Mouse (Mus musculus) embryonic facial prominence, embryonic 10.5 days (tissue): ENCODE data around the gene Rnase1. TPM values are rescaled to one million over a fixed set of nuclear protein-coding genes. Genes with fewer than 3 reads are reported as not detected.

ENCODE experiments used
- DNase-seq: peaks from one replicate; pipeline ENCODE4 v3.0.0-alpha.2; 2017; ENCODE audit warnings: low spot score
- H3K27ac ChIP-seq: fragments of 300-500 bp; sonication (generic); replicated peaks from 2 replicates; pipeline ENCODE4 v1.5.1; 2016; ENCODE audit warnings: mild to moderate bottlenecking
- H3K27me3 ChIP-seq: fragments of 300-500 bp; sonication (generic); replicated peaks from 2 replicates; pipeline ENCODE4 v1.6.1; 2016; ENCODE audit warnings: low read depth, mild to moderate bottlenecking; ENCODE audit not compliant: poor library complexity, severe bottlenecking
- H3K36me3 ChIP-seq: fragments of 300-500 bp; sonication (generic); replicated peaks from 2 replicates; pipeline ENCODE4 v1.6.1; 2016; ENCODE audit warnings: mild to moderate bottlenecking, moderate library complexity
- H3K4me1 ChIP-seq: fragments of 300-500 bp; sonication (generic); 2 replicates; pipeline ENCODE4 v1.6.1; 2016
- H3K4me3 ChIP-seq: fragments of 300-500 bp; sonication (generic); 2 replicates; pipeline ENCODE4 v1.5.1; 2016; ENCODE audit warnings: mild to moderate bottlenecking, moderate library complexity
- H3K9me3 ChIP-seq: fragments of 300-500 bp; sonication (generic); 2 replicates; pipeline ENCODE4 v1.6.1; 2016; ENCODE audit warnings: mild to moderate bottlenecking
- WGBS: fragments of 180-500 bp; shearing (Covaris S2); methylation state at CpG from one replicate; pipeline ENCODE4 v1.1.7; 2016; 5-methylcytosine and 5-hydroxymethylcytosine counted together
- polyA plus RNA-seq: library from polyadenylated mRNA; unstranded; fragments of >200 nt; fragmentation: Nextera tagmentation; extraction: Ambion mirVana; gene quantifications from 2 replicates; pipeline ENCODE4 v1.2.1, GENCODE M21; 2016

Rnase1 gene
- polyA plus RNA-seq, 1 experiment from 2014 or later = not detected

DNA sequence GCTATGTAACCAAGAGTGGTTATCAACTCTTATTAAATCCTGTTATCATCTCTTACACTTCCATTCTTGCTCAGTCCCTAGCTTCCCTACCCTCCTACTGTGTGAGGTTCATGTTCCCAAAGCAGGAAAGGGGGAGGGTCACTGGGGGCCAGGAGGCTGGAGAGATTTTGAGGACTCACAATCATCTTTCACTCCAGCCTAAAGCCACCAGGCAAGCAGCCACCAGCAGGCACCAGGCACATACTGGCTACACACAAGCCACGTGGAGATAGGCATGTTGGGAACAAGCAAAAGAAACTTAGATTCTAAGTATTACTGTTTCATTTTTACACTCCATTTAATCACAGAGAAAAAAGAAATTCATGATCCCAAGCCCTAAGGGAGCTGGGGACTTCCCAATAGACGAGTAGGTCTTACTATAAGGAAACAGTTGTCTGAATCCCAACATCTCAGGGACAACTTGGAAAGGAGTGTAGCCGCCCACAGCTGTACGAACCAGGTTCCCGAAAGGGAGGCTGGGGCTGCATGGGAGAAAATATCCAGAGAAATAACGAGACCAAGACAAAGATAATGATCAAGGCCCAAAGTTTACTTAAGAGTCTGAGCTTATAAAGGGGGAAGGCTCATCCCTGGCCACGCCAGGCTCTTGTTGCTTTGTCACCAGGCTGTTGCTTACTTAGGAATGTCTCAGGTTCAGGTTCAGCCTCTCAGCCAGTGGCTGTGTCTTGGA lies 15.3 kb downstream of the Rnase1 start:
- Histone ChIP-seq H3K27me3 (no peaks in the 10 kb centered on the region), H3K4me3 (no peak overlapping the region), H3K27ac (no peak overlapping the region), H3K9me3 (no peaks in the 10 kb centered on the region), H3K36me3 (no peaks in the 10 kb centered on the region), H3K4me1 (0 out of 2 replicates have a peak, but pooled peaks cover 4% of the 10 kb centered on the region)
- no peak for DNase-seq
- WGBS = 79% methylated on average over 7 of the region's 7 CpGs

DNA sequence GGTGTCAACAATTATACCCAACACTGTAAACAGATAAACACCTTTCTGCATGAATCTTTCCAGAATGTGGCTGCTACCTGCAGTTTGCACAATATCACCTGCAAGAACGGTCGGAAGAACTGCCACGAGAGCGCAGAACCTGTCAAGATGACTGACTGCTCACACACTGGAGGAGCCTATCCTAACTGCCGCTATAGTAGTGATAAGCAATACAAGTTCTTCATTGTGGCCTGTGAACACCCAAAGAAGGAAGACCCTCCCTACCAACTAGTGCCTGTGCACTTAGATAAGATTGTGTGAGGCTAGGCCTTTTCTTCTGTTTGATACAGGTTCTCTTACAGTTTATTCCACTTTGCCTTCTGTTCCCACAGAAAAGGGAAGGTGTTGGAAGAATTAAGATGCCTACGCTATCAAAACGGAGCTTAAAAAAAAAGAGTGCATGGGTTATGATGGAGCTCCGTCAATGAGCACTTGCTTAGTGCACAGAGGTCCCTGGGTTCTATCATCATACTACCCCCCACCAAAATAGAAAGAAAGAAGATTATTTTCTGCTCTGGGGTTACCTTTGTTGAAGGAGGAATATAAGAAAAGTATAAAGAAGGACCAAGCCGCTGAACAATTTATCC lies 16.2 kb downstream of the Rnase1 start:
- no peaks in the 10 kb centered on the region for H3K27me3 ChIP-seq
- no peaks in the 10 kb centered on the region for H3K36me3 ChIP-seq
- H3K4me1 ChIP-seq = 0 out of 2 replicates have a peak, but pooled peaks cover 4% of the 10 kb centered on the region
- no peaks in the 10 kb centered on the region for H3K9me3 ChIP-seq
- DNase-seq = no peak
- H3K27ac ChIP-seq = no peak overlapping the region
- WGBS = 93% methylated on average over 9 of the region's 9 CpGs
- no peak overlapping the region for H3K4me3 ChIP-seq

DNA sequence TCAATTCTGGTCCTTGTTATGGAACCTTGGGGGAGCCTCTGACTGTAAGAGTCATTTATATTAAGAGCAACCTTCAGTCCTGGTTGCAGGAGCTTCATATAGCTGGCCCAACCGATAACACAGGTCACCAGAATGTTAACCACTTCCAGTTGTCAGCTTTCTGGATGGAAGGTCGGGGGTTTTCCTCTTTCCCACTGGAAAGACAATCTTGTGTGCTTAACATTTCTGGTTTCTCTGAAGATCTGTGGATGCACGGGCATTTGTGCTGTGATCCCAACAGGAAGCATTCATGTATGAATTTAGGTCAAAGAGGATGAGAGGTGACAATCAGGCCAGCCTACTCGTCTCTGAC lies 17.0 kb downstream of the Rnase1 start:
- Histone ChIP-seq H3K36me3 (no peaks in the 10 kb centered on the region), H3K4me1 (0 out of 2 replicates have a peak, but pooled peaks cover 4% of the 10 kb centered on the region), H3K9me3 (no peaks in the 10 kb centered on the region), H3K4me3 (no peak overlapping the region), H3K27ac (no peak overlapping the region), H3K27me3 (no peaks in the 10 kb centered on the region)
- no peak for DNase-seq
- 70% methylated on average over 4 of the region's 4 CpGs for WGBS

DNA sequence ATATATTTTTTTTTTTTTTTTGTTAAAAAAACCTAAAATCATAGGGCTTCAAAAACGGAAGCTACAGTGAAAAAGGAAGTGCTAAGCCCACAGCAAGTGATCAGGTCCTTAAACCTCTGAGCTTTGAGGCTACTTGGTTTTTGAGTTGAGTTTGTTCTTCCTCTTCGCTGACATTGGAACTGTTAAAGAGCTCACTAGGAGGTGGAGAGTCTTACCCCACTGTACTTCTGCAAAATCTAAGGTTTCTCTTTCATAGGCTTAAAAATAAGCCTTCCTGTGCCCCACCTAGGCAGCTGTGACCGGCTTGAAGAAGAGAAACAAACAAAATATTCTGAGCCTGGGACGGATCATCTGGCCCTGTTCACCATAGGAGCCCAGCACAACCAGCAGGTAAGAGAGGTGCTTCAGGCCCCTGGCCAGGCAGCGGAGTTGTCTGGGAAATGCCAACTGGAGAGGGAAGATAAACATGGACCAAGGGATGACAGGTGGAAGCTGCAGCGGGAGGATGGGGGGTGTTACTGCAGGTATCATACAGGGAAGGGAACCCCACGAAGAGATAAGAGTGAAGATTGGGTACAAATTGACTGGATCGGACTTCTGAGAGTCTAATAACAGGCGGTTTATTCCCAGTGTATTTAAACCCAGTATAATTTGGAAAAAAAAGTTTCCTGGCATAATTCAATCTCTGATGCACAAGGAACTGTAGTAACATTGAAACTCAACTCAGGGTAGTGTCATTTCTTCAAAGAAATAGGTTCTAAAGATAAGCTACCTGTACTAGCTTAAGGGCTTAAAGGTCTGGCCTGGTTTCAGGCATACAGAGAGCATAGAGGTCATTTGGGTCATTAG lies 17.6 kb downstream of the Rnase1 start:
- 82% methylated on average over 9 of the region's 9 CpGs for WGBS
- Histone ChIP-seq H3K27ac (no peak overlapping the region), H3K36me3 (no peaks in the 10 kb centered on the region), H3K27me3 (no peaks in the 10 kb centered on the region), H3K4me1 (0 out of 2 replicates have a peak, but pooled peaks cover 4% of the 10 kb centered on the region), H3K4me3 (no peak overlapping the region), H3K9me3 (no peaks in the 10 kb centered on the region)
- no peak for DNase-seq

DNA sequence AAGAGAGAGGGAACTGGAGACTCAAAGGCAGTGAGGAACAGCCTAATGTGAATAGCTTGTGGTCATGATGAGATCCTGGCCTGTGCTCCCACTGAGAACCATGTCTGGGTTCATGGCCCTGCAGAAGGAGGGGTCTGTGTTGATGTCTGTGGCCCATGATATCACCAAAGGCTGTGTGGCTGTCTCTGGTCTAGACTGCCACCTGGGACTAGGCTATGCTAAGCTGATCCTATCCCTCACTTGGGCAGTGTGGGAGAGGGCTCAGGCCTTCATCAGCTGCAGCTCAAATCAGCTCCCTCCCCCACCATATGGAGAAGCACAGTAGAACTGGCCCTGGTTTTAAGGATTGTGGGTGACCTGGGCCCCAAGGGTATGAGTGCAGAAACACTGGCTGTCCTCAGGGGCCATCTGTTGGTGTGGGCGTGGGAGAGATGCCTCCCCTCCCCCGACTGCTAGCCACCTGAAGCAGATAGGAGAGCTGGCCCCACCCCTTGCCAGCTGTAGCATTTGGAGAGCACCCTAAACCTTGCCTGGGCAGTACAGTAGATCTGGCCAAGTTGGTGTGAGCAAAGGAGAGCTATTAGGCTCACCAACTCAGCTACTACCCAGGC lies 18.8 kb downstream of the Rnase1 start:
- 63% methylated on average over 2 of the region's 2 CpGs for WGBS
- H3K36me3 ChIP-seq = no peaks in the 10 kb centered on the region
- 0 out of 2 replicates have a peak, but pooled peaks cover 4% of the 10 kb centered on the region for H3K4me1 ChIP-seq
- H3K27me3 ChIP-seq = no peaks in the 10 kb centered on the region
- no peaks in the 10 kb centered on the region for H3K9me3 ChIP-seq
- no peak overlapping the region for H3K4me3 ChIP-seq
- H3K27ac ChIP-seq = no peak overlapping the region
- DNase-seq = no peak

DNA sequence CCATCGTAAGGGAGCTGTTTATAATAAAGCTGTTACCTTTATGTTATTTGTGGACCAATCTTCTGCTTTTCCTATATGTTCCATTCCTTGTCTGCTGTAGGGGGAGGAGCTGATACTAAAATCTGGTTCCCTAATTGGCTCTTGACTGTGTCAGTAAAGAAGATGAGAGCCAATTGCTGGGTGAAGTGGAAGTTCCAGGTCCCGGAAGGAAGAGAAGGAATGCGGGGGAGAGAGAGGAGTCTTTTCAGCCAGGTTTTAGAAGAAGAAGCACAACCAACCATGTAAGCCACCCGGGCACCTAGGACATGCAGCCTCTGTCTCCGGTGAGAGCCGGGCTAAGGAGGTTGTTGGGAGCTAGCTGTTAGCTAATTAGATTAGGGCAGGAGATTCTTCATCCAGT lies 20.9 kb downstream of the Rnase1 start:
- no peak overlapping the region for H3K4me3 ChIP-seq
- H3K36me3 ChIP-seq = no peaks in the 10 kb centered on the region
- WGBS = 83% methylated on average over 6 of the region's 6 CpGs

DNA sequence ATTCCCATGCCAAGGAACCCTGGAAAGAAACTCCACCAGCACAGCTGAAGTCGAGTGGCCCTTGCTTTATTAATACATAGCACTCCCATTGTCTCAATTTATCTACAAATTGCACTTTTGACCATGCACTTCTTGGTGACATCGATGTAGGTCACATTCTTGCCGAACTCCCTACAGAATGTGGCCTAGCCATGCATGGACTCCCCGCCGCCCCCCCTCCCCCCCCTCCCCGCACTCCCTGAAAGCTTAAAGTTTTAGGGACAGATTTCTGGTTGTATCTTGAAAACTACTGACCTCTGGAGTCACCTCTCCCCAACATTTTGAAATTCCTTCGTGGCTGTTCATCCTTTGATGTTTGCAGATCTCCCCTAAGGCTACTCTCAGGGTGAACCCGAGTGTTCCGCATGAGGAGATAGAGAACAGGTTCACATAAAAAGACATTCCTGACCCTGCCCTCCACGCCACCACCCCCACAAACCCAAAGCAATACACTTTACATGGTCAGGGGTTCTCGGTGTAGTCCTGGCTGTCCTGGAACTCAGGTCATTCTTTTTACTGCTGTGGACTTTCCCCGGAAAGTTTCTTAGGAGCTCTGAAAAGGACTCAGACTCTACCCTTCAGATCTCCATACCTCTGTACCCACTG lies 32.5 kb downstream of the Rnase1 start, which contains the start of gene Eddm3b:
Gene Eddm3b, plus strand, starts transcription at position 511 of the 645 bp plus-strand sequence.
- Histone ChIP-seq H3K27ac (no peak within 1 kb of the TSS), H3K4me1 (peaks cover 9% of the 10 kb centered on the region; the same call in 1 of the 2 replicates), H3K4me3 (no peak within 1 kb of the TSS), H3K36me3 (no peaks in the 10 kb centered on the region), H3K27me3 (no peaks in the 10 kb centered on the region), H3K9me3 (no peaks in the 10 kb centered on the region; the same call in 1 of the 2 replicates)
- no peak for DNase-seq
- WGBS = 32% methylated on average over 12 of the region's 12 CpGs

More for the DNA sequence above, 20.9 kb downstream of the Rnase1 start:
- H3K27me3 ChIP-seq = no peaks in the 10 kb centered on the region
- no peaks in the 10 kb centered on the region for H3K9me3 ChIP-seq
- DNase-seq = no peak
- no peak overlapping the region for H3K27ac ChIP-seq
- 0 out of 2 replicates have a peak, but pooled peaks cover 4% of the 10 kb centered on the region for H3K4me1 ChIP-seq

DNA sequence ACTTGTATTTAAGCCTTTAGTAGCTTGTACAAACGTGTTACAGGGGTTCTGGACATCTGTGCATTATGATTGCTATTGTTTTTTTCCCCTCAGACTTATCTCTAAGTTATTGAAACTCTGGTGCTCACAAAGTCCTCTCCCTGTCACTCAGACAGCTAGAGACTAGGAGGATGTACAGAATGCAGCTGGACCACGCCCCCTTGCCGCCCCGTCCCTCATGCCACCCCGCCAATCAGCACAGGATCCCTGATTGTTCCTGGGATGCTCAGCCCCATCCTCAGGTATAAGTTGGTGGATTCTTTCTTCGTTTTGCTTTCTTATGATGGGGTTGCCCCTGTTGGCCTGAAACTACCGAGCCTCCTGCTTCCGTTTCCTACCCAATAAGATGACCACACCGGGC lies 33.1 kb downstream of the Rnase1 start:
- no peaks in the 10 kb centered on the region; the same call in 1 of the 2 replicates for H3K9me3 ChIP-seq
- WGBS = 29% methylated on average over 9 of the region's 9 CpGs
- H3K27ac ChIP-seq = no peak overlapping the region
- no peaks in the 10 kb centered on the region for H3K36me3 ChIP-seq
- peak; percentile 25 for DNase-seq
- H3K4me1 ChIP-seq = peaks cover 9% of the 10 kb centered on the region; the same call in 1 of the 2 replicates
- H3K4me3 ChIP-seq = no peak overlapping the region
- no peaks in the 10 kb centered on the region for H3K27me3 ChIP-seq

DNA sequence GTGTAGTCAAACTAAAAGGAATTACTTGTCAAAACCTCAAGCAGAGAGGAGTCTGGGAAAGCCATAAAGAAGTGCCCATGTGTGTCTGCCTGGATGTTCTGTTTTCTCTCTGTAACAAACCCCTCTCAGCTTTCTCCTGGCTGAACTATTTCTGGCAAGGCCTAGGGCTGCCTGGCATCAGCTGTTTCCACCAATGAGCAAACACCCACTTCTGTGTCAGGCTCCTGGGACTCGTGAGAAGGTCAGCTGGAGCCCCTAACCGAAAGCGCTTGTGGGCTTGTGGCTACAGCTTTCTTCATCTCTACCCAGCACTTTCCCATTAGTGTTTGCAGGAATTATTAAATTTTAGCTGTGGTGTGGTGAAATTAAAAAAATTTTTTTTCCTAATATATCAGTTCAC lies 34.6 kb downstream of the Rnase1 start:
- H3K9me3 ChIP-seq = no peaks in the 10 kb centered on the region; the same call in 1 of the 2 replicates
- no peaks in the 10 kb centered on the region for H3K36me3 ChIP-seq
- H3K4me3 ChIP-seq = no peak overlapping the region
- no peaks in the 10 kb centered on the region for H3K27me3 ChIP-seq
- 64% methylated on average over 3 of the region's 3 CpGs for WGBS
- H3K27ac ChIP-seq = no peak overlapping the region
- peaks cover 9% of the 10 kb centered on the region; the same call in 1 of the 2 replicates for H3K4me1 ChIP-seq
- DNase-seq = no peak

DNA sequence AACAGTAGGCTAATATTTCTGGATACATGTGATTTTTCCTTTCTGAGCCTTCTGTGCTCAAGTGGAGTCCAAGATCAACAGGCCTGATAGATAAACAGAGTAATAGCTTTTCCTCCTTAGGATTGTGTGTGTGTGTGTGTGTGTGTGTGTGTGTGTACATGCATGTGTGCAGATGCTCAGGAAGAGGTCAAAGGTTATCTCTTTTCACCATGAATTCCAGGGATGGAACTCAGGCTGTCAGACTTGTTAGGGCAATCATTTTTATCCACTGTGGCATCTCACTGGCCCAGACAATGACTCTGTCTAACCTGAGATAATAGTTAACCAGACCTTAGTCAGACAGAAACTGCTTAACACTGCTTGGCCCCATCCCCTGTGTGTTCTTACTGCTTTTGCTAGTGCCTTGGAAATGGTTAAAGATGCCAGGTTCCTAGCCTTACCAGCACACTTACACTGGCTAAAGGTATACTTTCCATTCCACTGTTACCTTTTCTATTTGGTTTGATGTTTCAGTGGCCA lies 40.1 kb downstream of the Rnase1 start:
- Histone ChIP-seq H3K9me3 (no peaks in the 10 kb centered on the region; the same call in 1 of the 2 replicates), H3K27me3 (no peaks in the 10 kb centered on the region), H3K36me3 (no peaks in the 10 kb centered on the region), H3K27ac (no peak overlapping the region), H3K4me1 (no peaks in the 10 kb centered on the region), H3K4me3 (no peak overlapping the region)
- no peak for DNase-seq

DNA sequence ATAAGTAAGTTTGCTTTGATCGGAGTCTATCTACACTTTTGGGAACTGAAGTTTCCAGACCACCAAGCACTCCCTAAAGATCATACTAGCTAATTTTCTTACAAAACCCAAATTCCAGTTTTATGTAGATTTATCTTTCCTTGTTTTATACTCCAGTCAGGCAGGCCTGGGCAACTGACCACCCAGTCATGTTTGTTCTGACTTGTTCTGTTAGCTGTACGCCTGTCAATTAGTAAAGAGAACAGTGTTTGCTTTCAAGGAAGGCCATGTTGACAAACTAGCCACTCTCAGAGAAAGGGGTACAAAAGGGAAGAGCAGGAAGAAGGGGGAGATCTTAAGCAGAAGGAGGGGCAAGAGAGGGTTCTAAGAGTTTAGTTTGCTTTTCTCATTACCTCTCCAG lies 42.2 kb downstream of the Rnase1 start:
- DNase-seq = no peak
- 90% methylated on average over 2 of the region's 2 CpGs for WGBS
- no peak overlapping the region for H3K4me3 ChIP-seq
- no peak overlapping the region for H3K27ac ChIP-seq
- H3K36me3 ChIP-seq = no peaks in the 10 kb centered on the region
- H3K4me1 ChIP-seq = no peaks in the 10 kb centered on the region
- H3K9me3 ChIP-seq = no peaks in the 10 kb centered on the region
- no peaks in the 10 kb centered on the region for H3K27me3 ChIP-seq
